Mouse (Mus musculus) liver, postnatal 0 days (tissue): ENCODE results near the gene Egr2. TPM values are rescaled to one million over a fixed set of nuclear protein-coding genes. Genes with fewer than 3 reads are reported as not detected.

Experiments
- ATAC-seq: fragments of 200-750 bp; cut with Nextera tagmentation; 2 replicates; pipeline ENCODE4 v1.8.0; 2017; ENCODE audit warnings: mild to moderate bottlenecking, moderate library complexity
- DNase-seq: peaks from one replicate; pipeline ENCODE4 v3.0.0-alpha.2; 2016
- H3K27ac ChIP-seq: fragments of 300-500 bp; sonication (generic); 2 replicates; pipeline ENCODE4 v1.5.1; 2014; ENCODE audit warnings: antibody characterized with exemption, moderate library complexity, mild to moderate bottlenecking, low read depth
- H3K27me3 ChIP-seq: fragments of 300-500 bp; sonication (generic); 2 replicates; pipeline ENCODE4 v1.6.1; 2014; ENCODE audit warnings: low read length, control low read depth, mixed read lengths; ENCODE audit not compliant: insufficient read depth
- H3K36me3 ChIP-seq: fragments of 300-500 bp; sonication (generic); replicated peaks from 2 replicates; pipeline ENCODE4 v1.6.1; 2014; ENCODE audit warnings: mild to moderate bottlenecking, control low read depth, low read length, moderate library complexity, mixed read lengths; ENCODE audit not compliant: insufficient read depth
- H3K4me1 ChIP-seq: fragments of 300-500 bp; sonication (generic); 2 replicates; pipeline ENCODE4 v1.6.1; 2014; ENCODE audit warnings: antibody characterized with exemption, mild to moderate bottlenecking, control low read depth; ENCODE audit not compliant: insufficient read depth
- H3K4me2 ChIP-seq: fragments of 300-500 bp; sonication (generic); 2 replicates; pipeline ENCODE4 v1.6.1; 2014; ENCODE audit warnings: low read depth, mild to moderate bottlenecking, low read length, moderate library complexity, mixed read lengths
- H3K4me3 ChIP-seq: fragments of 300-500 bp; sonication (generic); 2 replicates; pipeline ENCODE4 v1.5.1; 2014; ENCODE audit warnings: low read depth, low read length
- H3K9ac ChIP-seq: fragments of 300-500 bp; sonication (generic); replicated peaks from 2 replicates; pipeline ENCODE4 v1.6.1; 2014; ENCODE audit warnings: mild to moderate bottlenecking, moderate library complexity
- H3K9me3 ChIP-seq: fragments of 300-500 bp; sonication (generic); 2 replicates; pipeline ENCODE4 v1.6.1; 2016; ENCODE audit warnings: mild to moderate bottlenecking, control low read depth, low read length, mixed read lengths
- CTCF ChIP-seq: sonication (generic); IDR thresholded peaks from 2 replicates; pipeline ENCODE4 v1.5.1; 2016; ENCODE audit warnings: antibody characterized with exemption, low read depth
- EP300 ChIP-seq: IDR thresholded peaks from 2 replicates; pipeline ENCODE4 v1.6.1; 2016; ENCODE audit warnings: antibody characterized with exemption, low read depth, mild to moderate bottlenecking
- WGBS: fragments of 180-500 bp; shearing (Covaris S2); extraction: QIAGEN DNeasy Blood & Tissue Kit; methylation state at CpG from one replicate; pipeline ENCODE4 v1.1.7; 2014; ENCODE audit not compliant: insufficient replicate concordance; 5-methylcytosine and 5-hydroxymethylcytosine counted together
- polyA plus RNA-seq: library from polyadenylated mRNA; unstranded; fragments of >200 nt; fragmentation: Nextera tagmentation; extraction: Ambion mirVana; gene quantifications from 2 replicates; pipeline ENCODE4 v1.2.1, GENCODE M21; 2015

Egr2 gene
- polyA plus RNA-seq, 1 experiment from 2014 or later: 0.33 TPM

- 2% methylated on average over 27 of the region's 32 CpGs for WGBS
- ATAC-seq (peak; percentile 9), DNase-seq (peak; percentile 48)
- Histone ChIP-seq H3K4me3 (peak overlapping the region; percentile 63), H3K9ac (peak overlapping the region; percentile 53), H3K27ac (no peak overlapping the region; the same call in 1 of the 2 replicates), H3K4me1 (peaks cover 26% of the 10 kb centered on the region), H3K9me3 (no peaks in the 10 kb centered on the region), H3K36me3 (no peaks in the 10 kb centered on the region), H3K27me3 (peaks cover 71% of the 10 kb centered on the region), H3K4me2 (peak overlapping the region; percentile 97)
- TF ChIP-seq EP300 (no peak), CTCF (no peak)
These were observed 1.4 kb downstream of the Egr2 start for GRCm38 (mm10) chr10:67536621-67537141.

DNA sequence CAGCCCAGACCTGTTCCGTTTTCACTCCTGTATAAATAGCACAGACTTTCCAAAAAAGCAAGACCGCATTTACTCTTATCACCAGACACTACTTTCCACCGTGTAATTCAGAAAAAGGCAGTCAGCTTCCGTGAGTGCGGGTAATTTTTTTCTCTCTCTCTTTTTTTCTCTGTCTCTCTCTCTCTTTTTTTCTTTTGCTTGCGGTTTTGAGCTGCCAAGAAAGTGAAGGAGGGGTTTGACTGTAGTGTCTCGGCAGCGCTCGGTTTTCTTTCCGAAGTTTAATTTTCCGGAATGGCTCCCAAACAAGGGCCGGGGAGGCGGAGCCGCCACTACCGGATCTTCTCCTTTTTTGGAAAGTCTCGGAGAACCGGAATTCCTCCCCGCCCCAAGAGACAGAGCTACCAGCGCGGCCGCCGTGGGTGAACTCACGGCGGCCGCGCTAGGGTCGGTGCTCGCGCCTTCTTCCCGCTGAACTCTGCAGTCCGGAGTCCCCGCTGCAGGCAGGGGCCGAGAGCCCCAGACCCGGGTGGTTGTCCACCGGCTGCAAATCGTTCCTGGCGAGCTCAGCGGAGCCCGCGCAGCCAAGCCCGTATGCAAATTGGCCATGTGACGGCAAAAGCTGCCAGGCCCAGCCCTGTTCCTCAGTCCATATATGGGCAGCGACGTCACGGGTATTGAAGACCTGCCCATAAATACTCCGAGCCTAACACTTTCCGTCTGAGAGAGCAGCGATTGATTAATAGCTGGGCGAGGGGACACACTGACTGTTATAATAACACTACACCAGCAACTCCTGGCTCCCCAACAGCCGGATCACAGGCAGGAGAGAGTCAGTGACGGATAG, 2.1 kb downstream of the Egr2 start:
- Histone ChIP-seq H3K9ac (peak overlapping the region; percentile 53), H3K27ac (peak overlapping the region; percentile 70), H3K4me3 (peak overlapping the region; percentile 63), H3K27me3 (peaks cover 71% of the 10 kb centered on the region), H3K9me3 (no peaks in the 10 kb centered on the region), H3K36me3 (no peaks in the 10 kb centered on the region), H3K4me1 (peaks cover 26% of the 10 kb centered on the region), H3K4me2 (peak overlapping the region; percentile 97)
- WGBS: under 1% methylated on average over 51 of the region's 51 CpGs
- ATAC-seq: peak; percentile 93
- TF ChIP-seq EP300 (no peak), CTCF (no peak)
- peak; percentile 87 for DNase-seq

DNA sequence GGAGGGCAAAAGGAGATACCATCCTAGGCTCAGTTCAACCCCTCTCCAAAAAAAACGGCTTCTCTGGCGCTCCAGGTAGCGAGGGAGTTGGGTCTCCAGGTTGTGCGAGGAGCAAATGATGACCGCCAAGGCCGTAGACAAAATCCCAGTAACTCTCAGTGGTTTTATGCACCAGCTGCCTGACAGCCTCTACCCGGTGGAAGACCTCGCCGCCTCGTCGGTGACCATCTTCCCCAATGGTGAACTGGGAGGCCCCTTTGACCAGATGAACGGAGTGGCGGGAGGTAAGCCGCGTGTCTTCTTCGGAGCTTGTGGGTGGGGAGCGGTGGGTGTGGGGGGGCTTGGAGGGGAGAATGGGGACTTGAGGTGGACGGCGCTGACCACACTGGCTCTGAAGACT, 2.8 kb downstream of the Egr2 start:
- peak overlapping the region; percentile 97 for H3K4me2 ChIP-seq
- H3K9me3 ChIP-seq: no peaks in the 10 kb centered on the region
- peak; percentile 23 for DNase-seq
- peaks cover 68% of the 10 kb centered on the region for H3K27me3 ChIP-seq
- H3K27ac ChIP-seq: no peak overlapping the region
- no peak overlapping the region for H3K9ac ChIP-seq
- WGBS: 3% methylated on average over 19 of the region's 19 CpGs
- no peak for TF ChIP-seq EP300
- no peak for TF ChIP-seq CTCF
- peaks cover 26% of the 10 kb centered on the region for H3K4me1 ChIP-seq
- H3K36me3 ChIP-seq: no peaks in the 10 kb centered on the region
- peak overlapping the region; percentile 63 for H3K4me3 ChIP-seq
- no peak for ATAC-seq

DNA sequence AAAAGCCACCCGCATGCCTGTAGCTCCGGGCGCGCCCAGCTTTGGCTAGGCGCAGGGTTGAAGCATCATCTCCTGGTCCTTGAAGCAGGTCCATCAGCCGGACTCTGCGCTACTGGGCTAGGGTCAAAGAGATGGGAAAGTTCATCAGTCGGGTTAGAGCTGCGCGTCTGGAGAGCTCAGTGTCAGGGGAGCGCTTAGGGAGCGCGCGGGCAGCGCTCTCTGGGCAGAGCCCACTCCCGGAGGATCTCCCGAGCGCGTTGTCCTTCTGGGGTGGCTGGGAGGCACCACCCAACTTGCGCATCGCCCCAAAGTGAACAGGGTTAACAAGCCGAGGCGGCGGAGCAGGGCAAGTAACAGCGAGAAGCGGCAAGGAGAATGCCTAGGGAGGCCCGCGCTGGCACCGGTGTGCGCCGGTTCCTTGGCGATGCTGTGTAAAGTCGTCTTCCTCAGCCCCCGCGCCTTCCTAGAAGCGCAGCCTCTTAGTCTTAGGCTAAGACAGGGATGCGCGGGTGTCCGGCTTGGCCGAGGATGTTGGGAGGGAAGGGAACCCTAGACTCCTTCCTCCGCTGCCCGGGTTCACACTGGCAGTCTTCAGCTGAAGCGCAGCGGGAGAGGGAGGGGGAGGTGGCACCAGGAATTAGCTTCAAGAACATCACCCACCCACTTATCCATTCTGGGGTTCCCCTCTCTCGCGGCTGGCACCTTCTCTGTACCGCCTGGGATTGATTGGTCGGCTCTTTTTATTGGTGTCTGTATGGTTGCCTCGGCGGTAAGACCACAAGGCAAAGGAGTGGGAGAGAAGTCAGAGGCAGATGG, 3.5 kb downstream of the Egr2 start:
- no peaks in the 10 kb centered on the region for H3K36me3 ChIP-seq
- ATAC-seq (no peak), DNase-seq (peak; percentile 23)
- H3K9me3 ChIP-seq: no peaks in the 10 kb centered on the region
- no peak for TF ChIP-seq CTCF
- no peak for TF ChIP-seq EP300
- H3K4me1 ChIP-seq: peaks cover 26% of the 10 kb centered on the region
- H3K4me2 ChIP-seq: peak overlapping the region; percentile 97
- no peak overlapping the region for H3K9ac ChIP-seq
- H3K4me3 ChIP-seq: peak overlapping the region; percentile 63
- peaks cover 61% of the 10 kb centered on the region for H3K27me3 ChIP-seq
- no peak overlapping the region for H3K27ac ChIP-seq
- 2% methylated on average over 49 of the region's 50 CpGs for whole genome bisulfite sequencing

DNA sequence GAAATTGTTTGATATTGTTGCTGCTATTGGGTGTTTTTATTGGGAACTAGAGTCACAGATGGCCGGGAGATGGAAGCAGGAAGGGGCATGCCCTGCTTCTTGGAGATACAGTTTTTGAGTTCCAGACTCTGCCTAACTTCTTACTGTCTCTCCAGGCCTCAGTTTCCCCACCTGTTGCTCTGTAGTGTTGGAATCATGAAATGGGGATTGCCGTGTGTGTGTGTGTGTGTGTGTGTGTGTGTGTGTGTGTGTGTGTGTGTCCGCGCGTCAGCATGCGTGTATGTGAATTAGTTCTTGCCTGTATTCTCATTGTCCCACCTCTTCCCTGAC, 4.1 kb downstream of the Egr2 start:
- Histone ChIP-seq H3K4me3 (no peak overlapping the region), H3K4me1 (peaks cover 26% of the 10 kb centered on the region), H3K9me3 (no peaks in the 10 kb centered on the region), H3K9ac (no peak overlapping the region), H3K27ac (no peak overlapping the region), H3K4me2 (no peak overlapping the region), H3K27me3 (peaks cover 55% of the 10 kb centered on the region), H3K36me3 (0 out of 2 replicates have a peak, but pooled peaks cover under 1% of the 10 kb centered on the region)
- no peak for TF ChIP-seq CTCF
- no peak for TF ChIP-seq EP300
- no peak for ATAC-seq
- 45% methylated on average over 6 of the region's 6 CpGs for WGBS
- no peak for DNase-seq

DNA sequence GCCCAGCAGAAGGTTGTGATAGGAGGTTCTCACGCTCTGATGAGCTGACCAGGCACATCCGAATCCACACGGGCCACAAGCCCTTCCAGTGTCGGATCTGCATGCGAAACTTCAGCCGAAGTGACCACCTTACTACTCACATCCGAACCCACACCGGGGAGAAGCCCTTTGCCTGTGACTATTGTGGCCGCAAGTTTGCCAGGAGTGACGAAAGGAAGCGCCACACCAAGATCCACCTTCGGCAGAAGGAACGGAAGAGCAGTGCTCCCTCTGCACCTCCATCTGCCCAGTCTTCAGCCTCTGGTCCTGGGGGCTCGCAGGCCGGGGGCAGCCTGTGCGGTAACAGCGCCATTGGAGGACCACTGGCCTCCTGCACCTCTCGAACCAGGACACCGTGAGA, 5.3 kb downstream of the Egr2 start:
- no peak overlapping the region for H3K4me2 ChIP-seq

More for the DNA sequence above, 5.3 kb downstream of the Egr2 start:
- Histone ChIP-seq H3K9me3 (no peaks in the 10 kb centered on the region), H3K9ac (no peak overlapping the region), H3K27me3 (peaks cover 43% of the 10 kb centered on the region), H3K27ac (no peak overlapping the region), H3K4me3 (no peak overlapping the region), H3K36me3 (peaks cover 3% of the 10 kb centered on the region; the same call in 1 of the 2 replicates), H3K4me1 (peaks cover 19% of the 10 kb centered on the region)
- DNase-seq (no peak), ATAC-seq (no peak)
- 26% methylated on average over 19 of the region's 19 CpGs for WGBS
- TF ChIP-seq CTCF (no peak), EP300 (no peak)
